Mouse (Mus musculus): ENCODE data around the gene Saal1.

DNA sequence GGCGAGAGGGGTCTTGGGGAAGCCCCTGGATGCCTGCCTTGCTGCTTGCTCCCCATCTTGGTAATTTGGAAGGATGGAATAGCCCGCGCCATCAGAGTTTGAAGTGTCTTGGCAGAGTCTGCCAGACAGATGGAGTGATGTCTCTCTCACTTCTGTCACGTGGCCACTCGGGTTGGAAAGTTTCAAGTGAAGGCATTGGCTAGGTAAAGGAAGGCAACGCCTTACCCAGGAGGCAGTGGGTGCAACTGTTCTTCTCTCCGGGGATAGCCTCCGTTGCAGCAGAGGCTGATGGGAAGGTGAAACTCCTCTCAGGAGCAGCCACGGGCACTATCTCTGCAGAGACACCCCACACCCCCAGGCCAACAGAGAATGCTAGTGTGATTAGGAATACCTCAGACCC lies 10.0 kb upstream of the Saal1 start:
- TF ChIP-seq CTCF (IDR thresholded peaks at IDR 0.05; ENCODE audit: borderline replicate concordance, control insufficient read depth, extremely low read depth, insufficient read depth, low read length, poor library complexity) (no peak), POLR2A (IDR thresholded peaks at IDR 0.05; ENCODE audit: control insufficient read depth, extremely low read depth, insufficient read depth, low read length, poor library complexity) (no peak)
